Mouse (Mus musculus) CH12F3 (cell line): ENCODE results near the gene Cpeb4.

Experiments
- in situ Hi-C: fragments of 300-500 bp; cut with MboI; formaldehyde crosslinking; loops from 2 replicates; pipeline ENCODE4 v1.14.3; 2020; ENCODE audit warnings: low sequenced_read_pairs

The Cpeb4 gene

DNA sequence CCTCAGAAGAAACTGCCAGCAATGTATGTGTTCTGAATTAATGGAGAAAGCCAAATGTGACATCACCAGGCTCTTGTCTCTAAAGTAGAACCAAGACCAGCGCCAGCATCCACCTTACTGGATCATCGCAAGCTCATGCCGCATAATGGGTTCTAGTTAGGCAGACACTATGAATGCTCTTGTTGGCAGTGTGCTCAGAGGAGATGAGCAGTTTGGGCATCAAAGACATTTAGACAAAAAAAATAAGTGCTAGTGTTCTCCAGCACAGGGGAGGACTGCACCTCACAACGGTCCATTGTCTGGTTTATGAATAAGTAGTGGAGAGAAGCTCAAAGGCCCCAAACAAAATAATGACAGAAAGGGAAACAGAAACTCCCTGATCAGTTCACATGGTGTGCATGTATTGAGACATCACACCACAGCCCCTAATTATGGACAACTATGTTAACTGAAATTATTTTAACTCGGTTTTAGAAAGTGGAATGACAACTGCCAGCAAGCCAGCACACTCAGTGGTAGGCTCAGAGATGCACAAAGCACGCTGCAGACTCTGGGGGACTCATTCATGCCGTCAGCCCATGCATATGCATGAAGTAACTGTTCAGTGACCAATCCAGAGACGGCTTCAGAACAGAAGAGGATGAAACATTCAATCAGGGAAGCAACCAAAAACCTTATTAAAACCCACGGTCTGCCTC lies 25.1 kb upstream of the Cpeb4 start:
- in situ Hi-C loops, result no loop called here

DNA sequence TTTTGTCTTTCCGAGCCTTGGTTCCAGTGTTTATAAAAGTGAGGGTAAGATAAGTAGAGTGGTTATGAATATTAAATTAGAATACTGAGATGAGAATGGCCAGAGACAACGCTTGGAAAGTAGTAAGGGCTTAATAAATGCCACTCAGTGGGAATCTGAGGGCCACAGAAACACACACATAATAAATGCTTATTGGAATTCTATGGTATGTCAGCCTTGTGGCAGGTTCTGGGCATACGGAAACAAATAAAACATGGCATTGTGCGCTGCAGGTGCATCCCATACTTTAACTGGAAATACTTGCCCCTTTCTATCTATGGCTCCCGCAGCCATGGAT lies 24.6 kb upstream of the Cpeb4 start:
- in situ Hi-C loops, result no loop called here

GRCm38 (mm10) chr11:31848725-31849124 lies 23.3 kb upstream of the Cpeb4 start:
- in situ Hi-C loops, result no loop called here

DNA sequence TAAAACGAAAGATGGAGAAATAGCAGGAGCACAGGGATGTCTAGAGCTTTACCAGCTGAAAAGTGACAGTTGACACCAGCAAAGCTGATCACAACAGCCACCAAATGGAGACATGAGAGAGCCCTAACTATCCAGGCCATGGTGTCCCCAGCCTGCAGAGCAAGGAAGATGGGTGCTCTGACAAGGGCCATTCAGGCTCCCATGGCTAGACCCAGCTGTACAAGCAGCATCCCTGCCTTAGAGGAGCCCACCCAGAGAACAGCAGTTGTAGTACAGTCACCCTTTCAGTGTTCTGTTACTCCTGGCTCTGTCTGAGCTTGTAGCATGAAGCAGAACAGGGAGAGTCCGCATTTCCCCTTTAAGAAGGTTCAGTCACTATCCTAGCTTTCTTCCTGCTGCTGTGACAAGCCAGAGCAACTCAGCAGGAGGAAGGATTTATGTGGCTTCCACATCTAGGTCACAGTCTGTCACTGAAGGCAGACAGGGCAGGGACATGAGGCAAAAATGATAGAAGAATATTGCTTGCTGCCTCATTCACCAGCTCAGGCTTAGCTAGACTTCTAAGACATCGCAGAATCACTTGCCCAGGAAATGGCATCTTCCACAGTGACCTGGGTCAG lies 21.7 kb upstream of the Cpeb4 start:
- in situ Hi-C loops, result no loop called here

DNA sequence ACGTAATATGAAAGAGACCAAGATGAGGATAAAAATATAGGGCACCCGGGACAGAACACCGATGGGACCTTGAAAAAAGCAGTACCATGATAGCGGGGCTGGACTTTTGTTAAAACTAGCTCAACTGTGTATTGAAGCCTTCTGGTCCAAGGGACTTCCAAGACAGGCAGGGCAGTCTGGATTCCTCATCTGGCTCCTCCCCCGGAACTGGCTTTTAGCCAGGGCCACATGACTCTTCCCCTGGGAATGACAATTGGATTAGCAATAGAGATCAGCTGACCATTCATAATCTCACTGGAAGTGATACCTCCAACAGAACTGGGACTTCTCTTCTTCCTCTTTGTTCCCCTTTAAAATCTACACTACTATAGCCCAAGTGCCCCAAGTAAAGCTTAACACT lies 21.0 kb upstream of the Cpeb4 start:
- in situ Hi-C loops, result no loop called here

GRCm38 (mm10) chr11:31851702-31852560 lies 20.1 kb upstream of the Cpeb4 start:
- in situ Hi-C loops, result no loop called here

DNA sequence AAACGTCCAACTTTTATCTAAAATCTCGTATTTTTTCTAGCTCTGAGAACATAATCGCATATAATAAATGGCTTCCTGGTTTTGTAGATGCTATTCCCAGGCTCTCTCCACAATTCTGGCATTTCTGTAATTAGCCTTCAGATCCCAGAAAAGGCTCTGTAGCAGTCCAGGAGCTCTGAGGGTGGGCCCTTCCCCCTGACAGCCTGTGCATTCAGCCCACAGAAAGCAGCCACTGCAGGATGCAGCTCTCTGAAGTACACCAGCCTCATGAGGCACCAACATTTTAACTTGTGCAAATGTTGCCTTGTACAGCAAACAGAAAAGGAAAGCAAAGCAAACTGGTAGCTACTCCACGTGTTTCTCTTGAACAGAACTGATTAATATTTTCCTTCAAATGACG lies 17.1 kb upstream of the Cpeb4 start:
- in situ Hi-C loops, result no loop called here

GRCm38 (mm10) chr11:31857479-31857878 lies 14.5 kb upstream of the Cpeb4 start:
- in situ Hi-C loops, result no loop called here

- in situ Hi-C loops, result no loop called here
Observed at GRCm38 (mm10) chr11:31861149-31861890, 10.7 kb upstream of the Cpeb4 start.

DNA sequence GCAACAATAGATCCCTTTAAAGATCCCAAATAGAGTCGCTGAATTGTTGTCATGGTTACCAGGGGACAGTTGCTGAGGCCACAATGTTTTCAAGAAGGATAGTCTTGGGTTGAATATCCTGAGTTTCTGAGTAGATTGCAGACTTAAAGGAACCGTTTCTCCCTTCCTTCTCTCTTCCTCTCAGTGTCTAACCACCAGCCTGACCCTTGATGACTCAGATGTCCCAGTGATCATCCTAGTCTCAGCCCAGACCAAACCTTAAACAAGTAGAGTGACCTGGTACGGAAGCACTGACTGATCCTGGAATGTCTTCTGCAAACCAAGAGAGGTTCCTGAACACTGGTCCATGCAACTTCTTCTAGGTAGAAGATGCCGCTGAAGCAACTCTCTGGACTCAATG lies 4.0 kb upstream of the Cpeb4 start:
- in situ Hi-C loops, result no loop called here

GRCm38 (mm10) chr11:31870285-31871010 lies 1.6 kb upstream of the Cpeb4 start:
- in situ Hi-C loops, result no loop called here

DNA sequence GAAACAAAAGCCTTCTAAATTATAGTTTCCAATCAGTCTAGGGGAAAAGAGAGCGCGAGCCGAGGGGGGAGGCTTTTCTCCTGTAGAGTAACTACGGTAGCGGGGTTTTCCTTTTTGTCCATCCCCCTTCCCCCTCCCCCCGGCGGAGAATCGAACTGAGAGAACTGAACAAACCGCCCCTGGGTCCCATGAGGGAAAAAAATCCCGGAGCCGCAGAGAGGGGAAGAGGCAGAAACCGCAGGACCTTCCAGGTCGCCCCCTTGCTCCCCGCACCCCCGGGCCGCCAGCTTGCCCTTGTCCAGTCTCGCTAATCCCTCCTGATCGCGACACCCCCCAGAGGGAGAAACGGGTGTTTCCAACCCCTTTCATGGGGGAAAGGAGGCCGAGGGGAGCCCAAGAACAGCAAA lies 873 bp upstream of the Cpeb4 start:
- in situ Hi-C loops, result no loop called here

DNA sequence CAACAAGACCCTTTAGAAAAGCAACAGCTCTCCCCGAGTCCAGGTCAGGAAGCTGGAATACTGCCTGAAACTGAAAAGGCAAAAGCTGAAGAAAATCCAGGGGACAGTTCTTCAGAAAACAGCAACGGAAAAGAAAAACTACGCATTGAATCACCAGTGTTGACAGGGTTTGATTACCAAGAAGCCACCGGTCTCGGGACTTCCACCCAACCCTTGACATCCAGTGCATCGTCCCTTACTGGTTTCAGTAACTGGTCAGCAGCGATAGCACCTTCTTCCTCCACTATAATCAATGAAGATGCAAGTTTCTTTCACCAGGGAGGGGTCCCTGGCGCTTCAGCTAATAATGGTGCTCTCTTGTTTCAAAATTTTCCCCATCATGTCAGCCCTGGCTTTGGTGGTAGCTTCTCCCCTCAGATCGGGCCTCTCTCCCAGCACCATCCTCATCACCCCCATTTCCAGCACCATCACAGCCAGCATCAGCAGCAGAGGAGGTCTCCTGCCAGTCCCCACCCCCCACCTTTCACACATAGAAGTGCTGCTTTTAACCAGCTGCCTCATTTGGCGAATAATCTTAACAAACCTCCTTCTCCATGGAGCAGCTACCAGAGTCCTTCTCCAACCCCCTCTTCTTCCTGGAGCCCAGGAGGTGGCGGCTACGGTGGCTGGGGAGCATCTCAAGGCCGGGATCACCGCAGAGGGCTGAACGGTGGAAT lies 693 bp downstream of the Cpeb4 start:
- in situ Hi-C loops, result no loop called here

- in situ Hi-C loops, result no loop called here
Observed at GRCm38 (mm10) chr11:31874071-31874470, 2.1 kb downstream of the Cpeb4 start.

DNA sequence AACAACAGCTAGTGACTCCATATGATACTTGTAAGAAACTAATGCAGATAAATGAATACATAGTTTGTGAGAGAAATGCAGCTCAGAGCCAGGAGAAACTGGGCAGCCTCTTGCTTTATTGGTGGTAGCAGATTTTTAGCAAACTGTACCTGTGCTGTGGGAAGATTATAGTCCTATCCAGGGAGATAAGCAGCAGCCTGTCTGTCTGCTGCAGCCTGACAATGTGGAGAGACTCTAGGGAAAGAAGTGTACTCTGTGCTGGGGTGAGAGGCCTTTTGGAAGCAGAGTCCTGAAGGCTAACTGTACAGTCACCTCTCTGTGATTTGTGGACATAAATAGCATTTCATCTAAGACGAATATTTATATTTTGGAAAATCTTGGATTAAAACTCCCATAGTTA lies 11.7 kb downstream of the Cpeb4 start:
- in situ Hi-C loops, result no loop called here

DNA sequence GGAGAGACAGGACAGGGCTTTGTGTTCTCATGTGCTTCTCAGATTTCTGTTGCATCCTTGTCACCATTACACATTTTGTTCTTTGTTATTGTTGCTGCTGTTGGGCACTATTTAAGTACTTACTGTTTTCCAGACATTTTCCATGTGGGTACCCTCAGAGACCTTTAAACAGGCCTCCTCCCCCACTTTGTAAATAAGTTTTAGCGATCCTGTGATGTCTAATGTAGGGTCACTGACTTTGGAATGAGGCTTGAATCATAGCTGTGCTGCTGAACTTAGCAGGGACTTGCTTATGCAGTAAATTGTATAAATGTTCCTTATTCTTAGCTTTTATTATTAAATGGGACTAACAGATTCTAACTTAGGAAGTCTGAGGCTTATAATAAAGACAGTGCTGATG lies 13.8 kb downstream of the Cpeb4 start:
- in situ Hi-C loops, result no loop called here

GRCm38 (mm10) chr11:31888229-31888628 lies 16.2 kb downstream of the Cpeb4 start:
- in situ Hi-C loops, result no loop called here

DNA sequence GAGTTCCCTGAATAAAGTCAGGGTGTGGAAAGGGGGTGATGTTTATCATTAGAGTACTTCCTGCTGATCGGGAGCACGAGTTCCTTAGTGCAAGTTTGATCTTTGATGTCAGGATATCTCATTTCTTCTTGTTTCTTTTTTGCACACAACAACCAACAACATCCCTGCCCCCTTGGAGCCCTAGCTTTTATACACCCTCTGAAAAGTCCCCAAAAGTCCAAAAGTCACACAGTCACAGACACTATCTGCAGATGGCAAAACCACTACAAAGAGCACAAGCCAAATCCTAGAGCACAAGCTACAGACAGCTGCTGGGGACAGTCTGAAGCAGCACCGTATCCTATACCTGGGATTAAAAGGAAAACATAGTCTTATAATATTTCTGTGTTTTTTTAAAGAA lies 20.1 kb downstream of the Cpeb4 start:
- in situ Hi-C loops, result no loop called here

GRCm38 (mm10) chr11:31893639-31894038 lies 21.6 kb downstream of the Cpeb4 start:
- in situ Hi-C loops, result no loop called here
